Mouse (Mus musculus) brown adipose tissue, adult 24 weeks (tissue): Measurements from ENCODE around the gene Olfr1418. TPM values are rescaled to one million over a fixed set of nuclear protein-coding genes. Genes with fewer than 3 reads are reported as not detected.

Source experiments
- polyA plus RNA-seq: library from polyadenylated mRNA; stranded (reverse); fragments of >200 nt; gene quantifications from 2 replicates; pipeline ENCODE4 v1.2.4, GENCODE M21; 2012; ENCODE audit not compliant: missing spikeins, insufficient read depth, insufficient read length

The Olfr1418 gene
- polyA plus RNA-seq, 1 experiment: not detected

Other genes starting within 250 kb of the Olfr1418 start
- not detected in 2 replicates for gene Ms4a2, start 237.3 kb downstream of the Olfr1418 start, polyA plus RNA-seq
- not detected in 2 replicates for gene Ms4a3, start 220.2 kb downstream of the Olfr1418 start, polyA plus RNA-seq
- not detected in 2 replicates for gene Oosp2, start 200.5 kb downstream of the Olfr1418 start, polyA plus RNA-seq
- not detected in 2 replicates for gene Oosp1, start 169.9 kb downstream of the Olfr1418 start, polyA plus RNA-seq
- gene Oosp3, start 164.0 kb downstream of the Olfr1418 start, polyA plus RNA-seq: not detected in 2 replicates
- not detected in 2 replicates for gene Gif, start 113.5 kb downstream of the Olfr1418 start, polyA plus RNA-seq
- gene Mrpl16, start 90.7 kb downstream of the Olfr1418 start, polyA plus RNA-seq: 113 and 132 TPM in 2 replicates
- 1.2 and 2.1 TPM in 2 replicates for gene Stx3, start 41.7 kb downstream of the Olfr1418 start, polyA plus RNA-seq
- gene Olfr1417, start 21.8 kb downstream of the Olfr1418 start, polyA plus RNA-seq: not detected in 2 replicates
- gene Olfr1419, start 14.0 kb upstream of the Olfr1418 start, polyA plus RNA-seq: not detected in 2 replicates
- gene Olfr1420, start 25.5 kb upstream of the Olfr1418 start, polyA plus RNA-seq: not detected in 2 replicates
- 16.6 and 20.5 TPM in 2 replicates for gene Patl1, start 51.3 kb upstream of the Olfr1418 start, polyA plus RNA-seq
- gene Osbp, start 104.9 kb upstream of the Olfr1418 start, polyA plus RNA-seq: 25.1 and 31.0 TPM in 2 replicates
- gene Olfr1423, start 180.3 kb upstream of the Olfr1418 start, polyA plus RNA-seq: not detected in 2 replicates
- gene Olfr1424, start 201.6 kb upstream of the Olfr1418 start, polyA plus RNA-seq: not detected in 2 replicates
- not detected in 2 replicates for gene Olfr1425, start 216.7 kb upstream of the Olfr1418 start, polyA plus RNA-seq
- gene Olfr1426, start 230.9 kb upstream of the Olfr1418 start, polyA plus RNA-seq: not detected in 2 replicates
- not detected in 2 replicates for gene Olfr1427, start 242.3 kb upstream of the Olfr1418 start, polyA plus RNA-seq